Mouse (Mus musculus): ENCODE results near the gene Cpeb3. TPM values are rescaled to one million over a fixed set of nuclear protein-coding genes. Genes with fewer than 3 reads are reported as not detected.
"Not testable (repeated sequence)": the region's sequence is repeated elsewhere in the genome, so short reads cannot be mapped to it uniquely, and the experiment has no call there.

The Cpeb3 gene
- total RNA-seq, 2 experiments from 2014 or later = 20.4 to 20.6 TPM

DNA sequence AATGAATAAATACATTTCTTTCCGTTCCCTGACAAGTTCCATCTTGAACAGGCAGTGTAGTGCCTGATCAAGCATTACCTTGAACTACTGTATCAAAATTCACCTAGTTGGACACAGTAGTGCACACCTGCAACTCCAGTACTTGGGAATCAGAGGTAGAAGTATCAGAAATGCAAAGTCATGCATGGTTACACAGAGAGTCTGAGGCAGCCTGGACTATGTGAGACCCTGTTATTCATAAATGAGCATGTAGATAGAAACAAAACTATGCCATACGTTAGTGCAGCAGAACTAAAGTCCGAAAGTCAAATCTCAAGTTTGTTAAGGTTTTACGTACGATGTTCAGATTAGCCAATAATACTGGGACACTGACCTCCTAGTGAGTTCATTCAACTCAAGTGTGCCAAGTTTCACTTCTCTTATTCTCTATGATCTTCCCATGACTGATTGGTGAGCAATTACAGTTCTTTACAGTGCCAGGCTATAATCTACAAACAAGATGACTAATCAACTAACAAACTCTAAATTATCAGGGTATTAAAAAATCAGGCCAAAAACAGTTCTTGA, 51.5 kb downstream of the Cpeb3 start:
- no peak for DNase-seq (ENCODE audit: low spot score in 2 of 2)

DNA sequence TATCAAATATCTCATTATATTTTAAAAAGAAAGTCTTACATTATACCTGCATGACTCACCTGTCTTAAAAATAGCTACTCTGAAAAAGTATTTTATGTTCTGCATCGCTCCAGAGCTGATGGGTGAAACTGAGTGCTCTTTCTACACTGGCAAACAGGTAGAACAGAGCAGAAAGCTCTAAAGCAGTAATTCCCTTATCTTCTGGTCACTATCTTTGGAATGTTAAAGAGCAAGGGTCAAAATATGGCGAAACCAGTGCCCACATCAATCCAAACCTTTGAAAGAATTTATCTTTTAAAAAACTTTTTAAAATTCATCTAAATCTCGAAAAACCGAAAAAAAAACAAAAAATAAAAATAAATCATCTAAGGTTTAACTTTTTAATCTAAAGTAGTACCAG, 52.4 kb downstream of the Cpeb3 start:
- no peak for DNase-seq (ENCODE audit: low spot score in 2 of 2)

DNA sequence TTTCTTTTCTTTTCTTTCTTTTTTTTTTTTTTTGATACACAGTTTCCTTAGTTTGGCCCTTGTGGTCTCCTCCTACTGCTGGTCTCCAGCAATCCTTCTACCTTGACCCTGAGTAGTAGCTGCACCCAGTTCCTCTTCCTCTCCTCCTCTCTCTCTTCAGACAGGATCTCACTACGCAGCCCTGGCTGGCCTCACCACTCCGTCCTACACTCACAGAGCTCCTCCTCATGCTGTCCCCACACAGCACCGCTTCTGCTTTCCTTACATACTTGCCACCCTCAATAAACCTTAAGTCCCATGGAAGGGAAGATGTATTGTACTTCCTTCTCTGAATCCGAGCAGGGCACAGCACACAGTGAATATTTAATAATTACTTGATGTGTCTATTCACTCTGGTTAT, 61.3 kb downstream of the Cpeb3 start:
- DNase-seq (ENCODE audit: low spot score in 2 of 2) = no peak

DNA sequence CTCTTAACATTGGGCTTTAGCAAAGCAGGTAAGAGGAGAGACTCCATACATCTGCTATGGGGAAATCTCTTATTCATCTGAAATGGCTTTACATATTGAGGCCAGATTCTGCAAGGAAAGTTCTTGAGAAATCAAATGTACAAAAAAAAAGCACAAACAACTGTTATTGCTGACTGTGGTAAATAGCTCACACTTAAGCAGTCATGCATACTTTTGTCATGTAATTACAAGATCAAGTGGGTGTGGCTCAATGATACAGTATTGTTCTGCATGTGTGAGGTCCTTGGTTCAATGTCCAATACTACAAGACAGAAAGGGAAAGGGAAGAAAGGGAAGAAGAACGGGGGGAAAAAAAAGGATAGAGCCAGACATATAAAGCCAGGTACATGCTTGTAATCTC, 62.6 kb downstream of the Cpeb3 start:
- no peak for DNase-seq (ENCODE audit: low spot score in 2 of 2)

DNA sequence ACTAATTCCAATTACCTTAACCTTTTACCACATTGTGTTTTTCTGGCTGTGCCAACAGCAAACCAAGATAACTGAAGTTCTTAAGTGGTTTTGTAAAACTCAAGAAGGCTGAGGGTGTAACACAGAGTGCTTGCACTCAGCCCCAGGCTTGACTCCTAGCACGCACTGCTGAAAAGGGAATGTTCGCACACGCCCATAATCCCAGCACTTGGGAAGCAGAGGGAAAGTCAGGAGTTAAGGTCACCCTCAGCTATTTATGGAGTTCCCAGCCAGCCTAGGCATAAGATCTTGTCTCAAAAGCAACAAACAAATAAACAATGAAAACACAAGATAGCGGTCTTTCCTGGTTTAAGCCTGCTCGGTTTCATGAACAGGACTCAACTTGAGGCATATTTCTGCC, 63.0 kb downstream of the Cpeb3 start:
- no peak for DNase-seq (ENCODE audit: low spot score in 2 of 2)

DNA sequence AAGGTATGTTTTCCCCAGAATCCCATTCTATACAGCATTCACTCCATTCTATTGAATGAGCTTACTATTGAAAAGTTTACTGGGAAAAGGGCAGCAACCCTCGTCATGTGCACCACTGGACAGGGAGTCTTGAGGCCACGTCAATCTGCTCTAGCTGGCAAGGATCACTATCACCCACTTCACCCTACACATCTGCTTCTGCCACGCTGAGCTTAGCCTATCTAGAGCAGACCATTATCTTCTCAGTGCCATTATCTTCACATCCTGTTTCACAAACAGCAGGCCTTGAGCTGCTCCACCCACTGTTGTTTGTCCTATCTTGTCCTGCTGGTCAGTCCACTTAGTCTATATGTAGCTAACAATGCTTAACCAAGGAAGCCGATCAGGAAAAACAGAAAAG, 66.8 kb downstream of the Cpeb3 start:
- no peak for DNase-seq (ENCODE audit: low spot score in 2 of 2)

DNA sequence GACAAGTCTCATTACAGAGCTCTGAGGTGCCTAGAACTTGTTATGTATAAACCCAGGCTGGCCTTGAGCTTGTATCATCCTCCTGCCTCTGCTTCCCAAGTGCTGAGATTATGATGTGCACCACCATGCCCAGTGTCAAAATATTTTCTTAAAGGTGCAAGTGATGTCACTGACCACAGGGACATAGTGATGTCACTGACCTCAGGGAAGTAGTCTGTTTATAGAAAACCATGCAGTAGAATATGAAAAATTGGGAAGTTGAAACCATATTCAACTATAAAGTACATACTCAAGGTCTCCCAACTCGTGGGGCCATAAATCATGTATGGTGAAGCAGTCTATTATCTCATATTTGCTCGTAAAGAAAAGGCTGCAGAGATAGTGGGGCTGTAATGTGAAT, 71.3 kb downstream of the Cpeb3 start:
- DNase-seq (ENCODE audit: low spot score in 2 of 2) = no peak

DNA sequence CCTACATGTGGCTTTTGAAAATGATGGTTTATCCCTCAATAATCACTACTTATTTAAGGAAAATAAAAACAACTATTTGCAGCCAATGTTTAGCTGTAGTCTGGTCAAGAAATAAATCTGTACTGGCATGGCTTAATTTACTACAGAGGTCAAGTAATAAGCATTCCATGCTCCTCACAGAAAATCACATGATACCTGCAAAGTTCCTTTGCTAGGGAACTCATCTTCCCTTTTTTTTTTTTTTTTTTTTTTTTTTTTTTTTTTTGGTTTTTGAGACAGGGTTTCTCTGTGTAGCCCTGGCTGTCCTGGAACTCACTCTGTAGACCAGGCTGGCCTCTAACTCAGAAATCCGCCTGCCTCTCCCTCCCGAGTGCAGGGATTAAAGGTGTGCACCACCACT, 72.9 kb downstream of the Cpeb3 start:
- not testable (repeated sequence) for DNase-seq (ENCODE audit: low spot score in 2 of 2)

DNA sequence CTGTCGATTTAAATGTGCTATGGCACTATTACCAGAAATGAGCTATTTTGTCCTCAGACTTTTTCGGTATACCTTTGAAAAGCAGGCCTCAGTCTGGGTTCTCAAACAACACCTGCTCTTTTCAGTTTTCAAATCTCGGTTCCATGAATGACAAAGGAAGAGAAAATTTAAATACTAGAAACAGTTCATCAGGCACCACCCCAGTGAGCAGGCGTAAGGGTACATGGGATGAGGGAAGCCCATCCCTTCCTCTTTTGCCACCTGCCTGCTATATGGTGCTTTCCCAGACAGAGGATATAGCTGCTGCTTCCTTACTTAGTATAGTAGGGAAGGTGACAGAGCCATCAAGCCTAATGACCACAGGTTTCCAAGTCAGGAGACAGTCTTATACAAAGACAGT, 74.7 kb downstream of the Cpeb3 start:
- DNase-seq (ENCODE audit: low spot score in 2 of 2) = no peak

DNA sequence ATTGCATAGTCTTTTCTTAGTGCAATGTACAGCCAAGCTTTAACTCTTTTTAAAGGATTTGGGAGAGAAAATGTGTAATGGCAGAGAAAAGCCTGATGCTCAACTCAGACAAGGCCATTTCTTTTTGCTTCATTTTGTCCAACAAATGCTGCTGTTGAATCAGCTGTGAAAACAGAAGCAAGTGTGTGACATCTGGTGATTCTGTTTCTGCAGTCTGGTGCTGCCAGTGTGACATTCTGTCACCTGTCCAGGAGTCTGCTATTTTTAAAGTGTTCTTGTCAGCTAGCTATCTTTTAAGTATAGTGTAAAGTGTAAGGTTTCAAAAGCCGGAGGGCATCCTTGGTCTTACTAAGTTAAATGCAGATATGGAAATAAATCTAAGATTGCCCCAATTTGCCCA, 76.7 kb downstream of the Cpeb3 start:
- DNase-seq (ENCODE audit: low spot score in 2 of 2) = no peak

DNA sequence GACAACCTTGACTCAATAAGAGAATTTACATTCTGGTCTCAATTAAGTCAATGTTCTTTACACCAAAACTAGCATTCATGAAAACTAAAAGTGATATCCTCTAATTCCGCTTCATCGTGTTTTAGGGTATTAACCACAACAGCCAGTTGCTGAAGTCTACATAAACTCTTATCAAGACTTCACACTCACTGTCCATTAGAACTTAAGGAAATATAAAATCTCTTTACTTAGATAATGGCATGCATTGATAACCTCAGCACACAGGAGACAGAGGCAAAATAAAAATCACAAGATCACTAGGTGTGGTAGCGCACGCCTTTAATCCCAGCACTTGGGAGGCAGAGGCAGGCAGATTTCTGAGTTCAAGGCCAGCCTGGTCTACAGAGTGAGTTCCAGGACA, 79.9 kb downstream of the Cpeb3 start:
- no peak for DNase-seq (ENCODE audit: low spot score in 2 of 2)

DNA sequence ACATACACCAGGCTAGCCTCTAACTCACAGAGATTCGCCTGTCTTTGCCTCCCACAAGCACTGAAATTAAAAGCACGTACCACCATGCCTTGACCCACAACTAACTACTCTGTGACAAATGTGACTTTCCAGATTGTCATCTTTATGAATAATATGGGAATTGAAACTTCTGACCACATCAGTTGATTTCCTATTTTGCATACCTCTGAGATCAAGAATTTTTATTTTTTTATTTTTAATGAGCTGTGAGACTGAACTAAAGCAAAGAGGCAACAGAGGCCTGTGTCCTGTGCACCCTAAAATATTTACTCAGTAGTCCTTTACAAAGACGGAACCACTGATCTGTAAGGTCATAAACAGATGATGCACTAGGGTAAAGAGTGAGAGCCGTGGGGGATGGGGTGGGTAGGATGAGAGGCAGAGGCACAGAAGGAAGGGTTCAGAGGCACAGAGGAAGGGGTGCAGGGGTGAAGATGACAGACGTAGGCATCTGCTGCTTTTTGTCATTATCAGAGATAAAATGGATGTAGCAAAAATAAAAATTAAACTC, 81.3 kb downstream of the Cpeb3 start:
- no peak for DNase-seq (ENCODE audit: low spot score in 2 of 2)

DNA sequence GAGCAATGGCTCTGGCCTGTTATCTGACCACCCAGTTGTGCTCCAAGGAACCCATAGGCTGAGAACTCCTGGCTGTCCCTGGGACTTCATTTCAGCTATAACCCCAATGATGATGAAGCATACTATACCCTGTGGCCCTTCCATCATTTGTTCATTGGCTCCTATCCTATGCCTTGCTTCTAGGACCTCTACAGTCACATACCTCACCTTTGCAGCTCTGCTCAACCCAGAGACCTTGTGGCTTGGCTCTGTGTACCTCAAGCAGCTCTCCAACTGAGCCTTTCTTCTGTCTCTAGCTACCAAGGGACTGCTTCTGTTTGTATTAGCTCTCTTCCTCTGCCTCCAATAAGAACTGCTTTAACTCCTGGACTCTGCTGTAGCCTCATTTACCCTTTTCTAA, 83.4 kb downstream of the Cpeb3 start:
- no peak for DNase-seq (ENCODE audit: low spot score in 2 of 2)

DNA sequence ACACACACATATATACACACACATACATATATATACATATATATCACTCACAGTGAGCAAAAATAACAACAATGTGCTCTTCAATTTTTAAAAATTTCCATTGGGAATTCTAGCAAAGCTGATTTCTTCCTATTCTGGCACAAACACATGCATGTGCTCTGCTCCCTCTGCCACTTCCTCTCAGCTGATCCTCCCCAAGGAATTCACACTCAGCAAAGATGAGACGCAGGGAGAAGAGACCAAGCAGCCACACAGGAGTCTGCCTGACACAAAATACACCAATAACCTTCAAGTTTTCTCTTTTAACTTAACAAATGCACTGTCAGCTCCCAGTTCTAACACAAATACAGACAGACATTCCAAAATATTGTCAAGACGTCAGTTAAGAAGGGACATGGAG, 89.1 kb downstream of the Cpeb3 start:
- no peak for DNase-seq (ENCODE audit: low spot score in 2 of 2)

DNA sequence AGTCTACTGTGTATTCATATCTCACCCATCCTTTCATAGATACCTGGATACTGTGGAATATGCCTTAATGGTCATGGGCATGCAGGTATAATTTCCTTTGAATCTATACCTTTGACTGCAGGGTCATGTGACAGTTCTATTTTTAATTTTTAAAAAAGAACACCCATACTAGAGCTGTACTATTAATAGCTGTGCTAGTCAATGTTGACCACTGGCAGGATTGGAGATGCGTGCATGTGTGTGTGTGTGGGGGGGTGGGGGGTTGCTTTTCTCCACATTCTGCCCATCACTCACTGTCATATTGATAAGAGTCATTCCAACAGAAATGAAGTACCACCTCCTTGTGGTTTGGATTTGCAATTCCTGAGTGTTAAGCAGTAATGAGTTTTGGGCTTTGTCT, 92.6 kb downstream of the Cpeb3 start:
- DNase-seq (ENCODE audit: low spot score in 2 of 2) = no peak

DNA sequence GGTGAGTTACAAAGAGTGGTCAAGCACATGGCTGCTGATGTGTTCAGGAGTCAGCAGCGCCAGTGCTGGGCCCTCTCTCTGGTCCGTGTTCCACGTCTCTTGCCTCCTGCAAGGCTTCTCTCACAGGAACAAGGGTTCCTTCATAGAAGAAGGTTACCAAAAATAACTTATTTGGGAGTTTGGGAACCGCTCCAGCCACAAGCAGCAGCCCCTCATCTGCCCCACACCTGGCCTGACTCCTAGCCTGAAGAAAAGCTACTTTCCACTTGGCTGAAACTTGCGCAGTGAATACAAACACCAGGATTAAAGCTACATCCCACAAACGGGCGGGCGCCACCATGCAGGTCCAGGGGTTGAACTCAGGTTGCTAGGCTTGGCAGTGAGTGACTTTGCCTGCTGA, 93.0 kb downstream of the Cpeb3 start:
- no peak for DNase-seq (ENCODE audit: low spot score in 2 of 2)

DNA sequence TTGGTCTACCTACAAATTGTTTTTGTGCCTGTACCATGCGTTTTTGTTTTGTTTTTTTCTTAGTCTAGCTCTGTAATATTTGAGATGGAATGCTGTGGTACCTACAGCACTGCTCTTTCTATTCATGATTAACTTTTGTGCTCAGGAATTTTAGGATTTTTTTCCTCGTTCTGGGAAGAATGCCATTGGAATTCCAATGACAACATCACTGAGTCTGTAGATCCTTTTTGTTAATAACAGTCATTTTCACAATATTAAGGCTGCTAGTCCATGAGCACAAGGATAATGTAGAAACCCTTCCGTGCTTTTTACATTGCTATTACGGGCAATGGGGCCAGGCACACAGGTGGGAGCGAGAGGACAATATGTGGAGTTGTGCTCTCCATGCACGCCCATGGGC, 96.6 kb downstream of the Cpeb3 start:
- no peak for DNase-seq (ENCODE audit: low spot score in 2 of 2)

DNA sequence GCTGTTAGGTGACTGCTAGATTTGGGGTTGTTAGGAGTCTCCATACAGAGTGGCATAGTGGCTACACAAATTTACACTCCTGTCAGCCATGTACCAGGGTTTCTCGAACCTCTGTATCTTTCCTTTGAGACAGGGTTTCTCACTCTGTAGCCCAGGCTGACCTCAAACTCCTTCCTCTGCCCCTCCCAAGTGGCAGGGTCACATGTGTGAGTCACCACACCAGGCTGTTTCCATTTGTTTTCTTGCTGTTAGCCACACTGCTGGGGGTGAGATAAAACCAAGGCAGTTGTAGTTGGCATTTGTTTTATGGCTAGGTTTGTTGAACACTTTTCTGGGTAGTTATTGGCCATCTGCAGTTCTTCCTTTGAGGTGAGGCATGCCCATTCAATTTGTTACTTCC, 97.9 kb downstream of the Cpeb3 start:
- no peak for DNase-seq (ENCODE audit: low spot score in 2 of 2)

DNA sequence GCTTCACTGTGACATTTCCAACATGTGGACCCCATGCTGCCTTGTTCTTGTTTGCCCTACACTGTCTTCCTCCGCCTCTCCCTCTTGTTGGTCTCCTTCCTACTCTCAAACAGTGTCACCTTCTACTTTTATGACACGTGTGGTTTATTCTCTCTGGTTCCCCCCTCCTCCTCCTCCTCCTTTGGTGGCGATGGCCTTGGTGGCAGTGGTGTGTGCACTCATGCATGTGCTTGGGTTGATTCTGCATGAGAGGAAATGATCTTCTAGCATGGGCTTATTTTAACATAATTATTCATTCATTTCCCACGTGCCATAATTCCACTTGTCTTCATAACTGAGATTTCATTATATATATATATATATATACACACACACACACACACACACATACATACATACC, 98.5 kb downstream of the Cpeb3 start:
- no peak for DNase-seq (ENCODE audit: low spot score in 2 of 2)

DNA sequence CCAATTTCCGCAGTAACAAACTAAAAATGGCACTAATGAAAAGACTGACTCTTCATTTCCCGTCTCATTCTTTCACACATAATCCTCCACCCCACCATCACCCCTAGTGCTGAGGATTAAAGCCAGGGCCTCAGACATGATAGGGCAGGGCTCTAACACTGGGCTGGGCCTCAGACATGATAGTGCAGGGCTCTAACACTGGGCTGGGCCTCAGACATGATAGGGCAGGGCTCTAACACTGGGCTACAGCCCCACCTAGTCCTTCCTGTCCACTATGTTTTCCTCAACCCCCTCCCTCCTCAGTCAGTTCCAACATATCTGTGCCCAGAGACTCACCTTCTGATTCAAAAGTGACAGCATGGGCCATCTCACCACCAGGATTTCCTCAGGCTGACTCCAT, 107.7 kb downstream of the Cpeb3 start:
- DNase-seq (ENCODE audit: low spot score in 2 of 2) = no peak

DNA sequence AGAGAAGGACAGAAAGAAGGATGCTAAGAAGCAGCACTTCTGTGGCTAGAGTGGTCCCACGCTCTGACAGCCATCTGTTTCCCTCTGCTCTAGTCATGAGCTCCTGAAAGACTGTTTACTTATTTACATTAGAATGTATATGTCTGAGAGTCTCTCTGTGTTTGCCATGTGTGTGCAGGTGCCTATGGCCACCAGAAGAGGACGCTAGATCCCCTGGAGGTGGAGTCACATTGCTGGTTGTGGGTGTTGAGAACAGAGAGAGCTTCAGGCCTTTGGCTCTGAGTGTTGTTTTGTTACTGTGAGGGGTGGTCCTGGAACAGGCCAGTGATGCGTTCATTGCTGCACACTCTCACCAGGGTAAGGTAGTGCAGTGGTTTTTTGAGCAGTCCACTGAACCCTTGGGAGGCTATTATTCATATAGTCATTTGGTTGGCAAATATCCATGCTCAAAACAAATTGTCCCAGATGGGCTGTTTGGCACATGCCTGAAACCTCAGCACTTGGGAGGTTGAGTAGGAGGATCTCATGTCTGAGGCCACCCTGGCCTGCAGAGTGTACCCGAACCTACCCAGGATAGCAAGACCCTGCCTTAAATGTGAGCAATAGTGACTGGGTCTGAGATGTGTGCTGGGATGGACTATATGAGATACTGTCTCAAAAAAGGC, 112.6 kb downstream of the Cpeb3 start:
- DNase-seq (ENCODE audit: low spot score in 2 of 2) = no peak

DNA sequence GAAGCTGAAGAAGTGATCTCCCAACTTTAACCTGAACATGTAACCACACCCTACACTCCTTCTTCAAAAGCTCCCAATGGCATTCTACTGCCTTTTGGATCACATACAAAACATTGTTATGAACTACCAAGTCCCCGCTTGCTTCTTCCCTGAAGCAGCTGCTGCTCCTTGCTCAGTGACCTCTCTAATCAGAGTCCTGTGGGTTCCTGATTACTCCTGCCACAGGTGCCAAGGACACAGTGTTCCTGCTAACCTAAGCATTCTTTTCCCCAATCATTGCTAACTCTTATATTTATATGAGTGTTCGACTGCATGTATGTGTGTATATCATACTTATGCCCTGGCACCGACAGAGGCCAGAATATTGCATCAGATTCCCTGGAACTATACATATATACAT, 115.2 kb downstream of the Cpeb3 start:
- DNase-seq (ENCODE audit: low spot score in 2 of 2) = no peak
